Mouse (Mus musculus) regulatory T cell (primary cell): ENCODE measurements around the gene Gabra1.

ENCODE experiments used
- in situ Hi-C: fragments of 300-600 bp; cut with MboI, MseI; formaldehyde crosslinking; loops from one replicate; pipeline ENCODE4 v1.15.1; 2025; ENCODE audit warnings: high pct_unique_total_duplicates

Gabra1 gene

GRCm38 (mm10) chr11:42182825-42183152 is at the start of gene Gabra1:
Gene Gabra1 (minus strand): TSS chr11:42182930.
- in situ Hi-C loops = no loop called here

- in situ Hi-C loops = no loop called here
Observed at GRCm38 (mm10) chr11:42181973-42182824, 531 bp downstream of the Gabra1 start.

GRCm38 (mm10) chr11:42181426-42181825 is 1.3 kb downstream of the Gabra1 start:
- in situ Hi-C loops = no loop called here

GRCm38 (mm10) chr11:42179535-42179934 is 3.2 kb downstream of the Gabra1 start:
- in situ Hi-C loops = no loop called here

GRCm38 (mm10) chr11:42178296-42178695 is 4.4 kb downstream of the Gabra1 start:
- in situ Hi-C loops = no loop called here

- in situ Hi-C loops = no loop called here
Observed at GRCm38 (mm10) chr11:42151396-42151795, 31.3 kb downstream of the Gabra1 start.

- in situ Hi-C loops = no loop called here
Observed at GRCm38 (mm10) chr11:42116931-42117330, 65.8 kb downstream of the Gabra1 start.

- in situ Hi-C loops = no loop called here
Observed at GRCm38 (mm10) chr11:42110051-42110450, 72.7 kb downstream of the Gabra1 start.

- in situ Hi-C loops = no loop called here
Observed at GRCm38 (mm10) chr11:42109627-42110026, 73.1 kb downstream of the Gabra1 start.

GRCm38 (mm10) chr11:42095556-42095955 is 87.2 kb downstream of the Gabra1 start:
- in situ Hi-C loops = no loop called here
